Mouse (Mus musculus): ENCODE data around the gene Klf4.
A peak's percentile ranks its signal among the peaks of the same experiment; 100 is the strongest.

Klf4 gene

DNA sequence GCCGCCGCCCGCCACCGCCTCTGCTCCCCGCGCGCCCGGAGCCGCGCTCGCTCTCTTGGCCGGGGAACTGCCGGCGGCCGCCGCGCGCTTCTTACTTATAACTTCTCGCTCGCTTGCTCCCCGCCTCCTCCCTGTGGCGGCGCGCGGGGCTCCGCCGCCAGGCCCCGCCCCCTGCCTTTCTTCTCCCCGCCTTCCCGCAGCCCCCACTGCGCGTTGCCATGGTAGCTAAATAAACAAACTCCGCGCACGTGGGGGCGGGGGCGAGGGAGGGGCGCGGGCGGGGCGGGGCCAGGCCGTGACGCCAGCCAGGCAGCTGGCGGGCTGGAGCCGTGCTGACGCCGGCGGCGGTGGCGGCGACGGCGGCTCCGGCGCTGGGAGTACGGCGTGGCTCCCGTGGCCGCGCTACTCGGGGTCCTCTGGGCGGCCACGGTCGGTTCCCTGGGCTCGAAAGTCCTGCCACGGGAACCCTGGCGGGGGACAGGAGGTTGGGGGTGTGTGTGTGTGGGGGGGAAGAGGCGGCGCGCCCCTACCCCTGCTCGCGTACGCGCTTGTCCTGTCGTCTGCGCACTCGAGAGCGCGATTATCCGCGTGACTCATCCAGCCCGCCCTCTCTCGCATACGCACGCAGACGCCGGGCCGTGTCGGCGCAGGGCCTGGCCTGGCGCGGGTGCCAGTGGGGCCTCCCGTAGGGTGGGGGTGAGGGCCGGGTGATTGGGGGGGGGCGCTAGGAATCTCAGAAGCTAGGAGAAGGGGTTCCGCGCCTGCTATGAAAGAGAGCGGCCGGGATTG, at the start of gene Klf4:
TSS of gene Klf4 (minus strand) at position 60 of the 789 bp plus-strand sequence.
- peak; percentile 71 to 81 for DNase-seq (ENCODE audit: low spot score in 2 of 2)

DNA sequence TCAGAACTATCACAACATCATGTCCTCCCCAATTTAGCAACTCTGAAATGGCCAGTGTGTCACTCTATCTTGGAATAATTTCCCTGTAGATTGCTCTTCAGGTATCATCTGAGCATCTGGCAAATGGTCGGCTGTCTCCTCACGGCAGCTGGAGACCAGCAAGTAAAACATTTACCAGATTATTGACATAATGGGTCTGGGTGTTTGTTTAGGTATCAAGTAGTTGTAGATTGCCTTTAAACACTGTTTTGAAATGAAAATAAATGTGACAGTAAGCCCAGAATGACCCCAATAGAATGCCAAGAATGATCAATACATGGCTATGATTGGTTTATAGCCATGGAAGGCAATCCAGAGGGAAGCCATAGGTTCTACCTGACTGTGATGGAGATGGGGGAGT, 39.2 kb upstream of the Klf4 start:
- no peak for DNase-seq (ENCODE audit: low spot score in 2 of 2)

DNA sequence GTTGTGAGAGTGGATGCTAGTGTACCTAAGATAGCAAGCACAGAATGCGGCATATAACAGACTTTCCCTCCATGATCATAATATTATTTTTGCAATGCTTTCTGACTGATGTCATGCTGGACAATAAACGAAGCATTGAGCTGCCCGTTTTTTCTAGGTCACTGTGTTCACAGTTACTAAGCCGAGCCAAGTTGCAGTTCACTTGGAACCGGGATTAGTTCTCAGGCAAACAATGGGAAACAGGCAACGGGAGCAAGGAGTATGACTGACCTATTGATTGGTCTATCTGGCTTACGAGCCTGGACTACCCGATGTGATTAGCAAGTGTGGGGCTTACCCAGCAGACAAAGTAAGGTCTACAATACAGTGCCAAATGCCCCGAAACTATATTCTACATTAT, 35.7 kb upstream of the Klf4 start:
- DNase-seq (ENCODE audit: low spot score in 2 of 2), result no peak

DNA sequence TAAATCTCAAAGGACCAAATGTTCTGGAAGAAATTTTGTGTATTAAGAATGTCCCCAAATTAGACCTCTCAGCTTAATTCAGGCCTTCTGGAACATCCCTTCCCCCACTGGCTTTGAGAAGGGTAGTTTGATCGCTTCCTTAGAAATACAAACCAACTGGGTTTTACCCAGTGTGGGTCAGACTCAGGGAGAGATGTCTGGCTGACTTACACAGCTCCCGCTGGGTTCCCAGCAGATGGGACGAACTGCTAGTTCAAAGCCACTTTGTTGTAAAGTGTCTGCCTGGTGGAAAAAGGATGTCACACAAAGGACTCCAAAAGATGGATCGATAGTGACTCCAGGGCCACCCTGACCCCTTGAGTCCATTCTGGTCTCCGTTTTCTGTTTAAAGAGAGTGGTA, 35.3 kb upstream of the Klf4 start:
- no peak for DNase-seq (ENCODE audit: low spot score in 2 of 2)

DNA sequence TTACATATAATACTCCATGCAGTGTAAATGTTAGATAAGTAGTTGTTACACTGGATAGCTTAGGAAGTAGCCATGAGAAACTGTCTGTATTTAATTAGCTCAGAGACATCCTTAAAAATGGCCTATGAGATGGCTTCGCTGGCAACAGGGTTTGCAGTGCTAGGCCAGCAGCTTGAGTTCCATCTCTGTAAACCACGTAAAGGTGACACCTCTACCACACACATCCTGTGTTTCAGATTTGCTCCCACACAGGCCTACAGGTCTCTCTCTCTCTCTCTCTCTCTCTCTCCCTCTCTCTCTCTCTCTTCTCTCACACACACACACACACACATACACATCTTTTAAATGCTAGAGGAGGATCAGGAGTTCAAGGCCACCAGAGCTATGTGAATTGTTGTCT, 32.1 kb upstream of the Klf4 start:
- no peak for DNase-seq (ENCODE audit: low spot score in 2 of 2)

DNA sequence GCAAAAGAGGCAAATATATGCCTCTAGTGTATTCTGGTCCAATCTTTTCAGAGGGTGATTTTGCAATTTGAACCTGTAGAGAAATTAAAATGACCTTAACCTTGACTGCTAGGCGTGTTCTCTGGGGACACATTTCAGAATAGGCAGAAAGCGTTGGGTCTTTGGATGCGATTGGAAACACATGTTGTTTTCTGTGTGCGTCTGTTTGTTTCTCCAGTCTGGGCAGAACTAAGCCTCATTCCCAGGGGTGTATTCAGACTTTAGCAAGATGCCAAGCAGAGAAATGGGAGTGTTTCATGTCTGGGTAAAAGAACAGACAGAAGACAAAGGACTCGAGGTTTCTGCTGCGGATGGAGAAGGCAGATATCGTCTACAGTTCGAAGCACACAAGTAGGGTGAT, 30.8 kb upstream of the Klf4 start:
- DNase-seq (ENCODE audit: low spot score in 2 of 2), result no peak

DNA sequence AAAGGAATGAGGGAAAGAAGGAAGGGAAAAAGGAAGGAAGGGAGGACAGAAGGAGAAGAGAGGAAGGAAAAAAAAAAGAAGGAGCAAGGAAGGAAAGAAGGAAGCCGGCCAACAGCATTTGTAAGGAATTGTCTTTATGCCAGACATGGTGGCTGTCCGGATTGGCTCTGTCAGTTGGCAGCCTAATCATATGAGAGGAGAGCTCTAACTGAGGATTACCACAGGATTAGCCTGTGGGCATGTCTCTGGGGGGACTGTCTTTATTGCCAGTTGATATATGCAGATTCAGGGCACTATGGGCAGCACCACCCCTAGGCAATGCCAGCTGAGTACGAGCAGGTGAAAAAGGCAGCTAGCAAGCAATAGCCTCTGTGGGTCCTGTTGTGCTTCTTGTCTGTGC, 29.8 kb upstream of the Klf4 start:
- no peak for DNase-seq (ENCODE audit: low spot score in 2 of 2)

DNA sequence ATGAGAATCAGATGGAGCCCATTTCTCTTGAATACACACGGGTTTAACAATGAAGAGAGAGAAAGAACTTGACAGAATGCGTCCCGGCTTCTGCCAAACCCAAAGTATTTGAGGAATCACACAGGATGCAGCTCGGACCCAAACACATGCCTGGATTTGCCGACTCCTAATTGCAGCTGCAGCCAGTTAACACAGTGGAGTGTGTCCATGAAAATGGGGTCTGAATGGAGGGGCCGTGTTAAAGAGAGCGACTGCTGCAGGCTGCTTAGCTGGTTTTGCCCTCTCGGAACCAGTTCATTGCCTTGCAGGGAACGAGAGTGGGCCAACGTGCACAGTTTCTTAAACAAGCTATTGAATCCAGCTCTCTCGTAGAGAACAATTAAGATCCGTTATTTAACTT, 14.6 kb upstream of the Klf4 start:
- DNase-seq (ENCODE audit: low spot score in 2 of 2), result no peak

DNA sequence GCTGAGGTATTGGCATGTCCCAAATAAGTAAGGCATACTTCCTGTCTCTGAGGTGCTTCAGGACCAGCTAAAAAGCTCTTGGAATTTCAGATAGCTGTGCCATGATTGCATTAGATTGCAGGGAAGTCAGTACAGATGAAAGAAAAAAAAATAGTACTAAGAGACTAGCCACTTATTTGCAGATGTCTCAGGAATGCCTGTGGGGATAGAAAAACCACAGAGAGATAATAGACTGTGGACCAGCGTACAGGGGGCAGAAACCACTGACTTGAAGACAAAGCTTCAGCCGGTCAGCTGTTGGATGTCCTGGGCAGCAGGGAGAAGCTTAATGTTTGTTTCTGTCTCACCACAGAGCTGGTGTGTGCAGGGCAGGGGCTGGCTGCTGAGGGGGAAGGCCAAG, 10.5 kb upstream of the Klf4 start:
- no peak for DNase-seq (ENCODE audit: low spot score in 2 of 2)

DNA sequence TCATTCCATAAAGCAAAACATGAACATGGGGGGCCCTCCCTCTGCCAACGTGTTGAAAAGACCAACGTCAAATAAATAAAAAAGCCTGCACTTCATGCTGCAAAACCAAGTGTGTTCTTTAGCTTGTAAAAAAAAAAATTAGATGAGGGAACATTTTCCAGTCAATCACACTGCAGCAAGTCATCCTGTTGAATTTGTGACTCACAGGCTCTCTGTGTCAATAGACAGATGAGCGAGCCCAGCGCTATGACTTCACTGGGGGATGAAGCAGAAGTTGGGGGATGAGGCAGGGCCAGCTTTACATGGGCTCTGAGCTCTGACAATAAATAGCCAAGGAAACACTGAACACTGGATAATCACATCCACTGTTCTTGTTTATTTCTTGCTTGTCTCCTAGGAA, 9.4 kb upstream of the Klf4 start:
- no peak for DNase-seq (ENCODE audit: low spot score in 2 of 2)

DNA sequence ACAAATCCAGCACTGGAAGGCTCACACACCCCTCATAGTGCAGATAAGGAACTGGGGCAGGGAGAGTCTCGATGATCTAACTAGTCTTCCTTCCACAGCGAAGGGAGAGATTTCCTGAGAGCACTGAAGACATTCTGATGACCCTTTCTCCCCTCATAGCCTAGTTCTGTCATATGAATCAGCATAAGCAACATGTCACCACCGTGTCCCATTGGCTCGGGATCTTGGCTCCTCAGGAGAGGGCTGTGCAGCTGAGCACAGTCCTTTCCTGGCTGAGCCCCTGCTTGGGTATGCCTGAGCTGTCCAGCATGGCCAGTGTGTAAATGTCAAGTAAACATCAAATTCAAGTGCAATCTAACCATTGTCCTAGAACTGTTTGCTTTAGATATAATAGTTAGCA, 9.0 kb upstream of the Klf4 start:
- DNase-seq (ENCODE audit: low spot score in 2 of 2), result no peak

DNA sequence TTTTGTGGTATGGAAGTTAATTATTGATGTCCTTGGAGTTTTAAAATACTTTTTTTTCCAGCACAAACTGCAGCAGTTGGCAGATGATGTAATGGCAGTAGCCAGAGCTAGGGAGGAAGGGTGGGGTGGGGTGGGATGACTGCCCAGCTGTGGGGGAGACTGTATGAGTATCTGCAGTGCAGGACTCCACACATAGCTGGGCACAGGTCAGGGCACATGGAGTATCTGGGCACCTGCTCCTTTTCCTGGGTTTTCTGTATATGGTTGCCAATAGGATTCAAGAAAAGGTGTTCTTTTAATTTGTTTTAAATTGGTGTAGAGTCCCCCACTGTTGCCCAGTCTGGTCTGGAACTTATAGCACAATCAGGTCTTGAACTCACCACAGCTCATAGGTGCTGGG, 2.7 kb upstream of the Klf4 start:
- no peak for DNase-seq (ENCODE audit: low spot score in 2 of 2)

DNA sequence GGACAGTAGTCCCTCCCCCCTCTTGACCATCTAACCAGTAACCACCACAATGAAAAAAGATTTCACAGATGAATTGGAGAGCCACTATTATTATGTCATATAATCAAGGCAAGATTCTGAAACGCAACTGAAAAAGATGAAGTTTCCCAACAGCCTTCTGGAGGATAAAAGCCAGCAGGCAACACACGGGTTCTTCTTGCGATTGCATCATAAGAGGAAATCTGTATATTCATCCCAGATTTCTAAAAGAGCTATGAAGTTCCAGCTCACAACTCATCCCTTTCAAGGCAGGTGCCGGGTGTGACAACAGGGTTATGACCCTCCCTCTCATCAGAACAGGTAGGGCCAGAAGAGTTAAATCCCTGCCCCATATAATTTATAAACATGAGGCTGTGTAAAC, 2.2 kb upstream of the Klf4 start:
- DNase-seq (ENCODE audit: low spot score in 2 of 2), result no peak

DNA sequence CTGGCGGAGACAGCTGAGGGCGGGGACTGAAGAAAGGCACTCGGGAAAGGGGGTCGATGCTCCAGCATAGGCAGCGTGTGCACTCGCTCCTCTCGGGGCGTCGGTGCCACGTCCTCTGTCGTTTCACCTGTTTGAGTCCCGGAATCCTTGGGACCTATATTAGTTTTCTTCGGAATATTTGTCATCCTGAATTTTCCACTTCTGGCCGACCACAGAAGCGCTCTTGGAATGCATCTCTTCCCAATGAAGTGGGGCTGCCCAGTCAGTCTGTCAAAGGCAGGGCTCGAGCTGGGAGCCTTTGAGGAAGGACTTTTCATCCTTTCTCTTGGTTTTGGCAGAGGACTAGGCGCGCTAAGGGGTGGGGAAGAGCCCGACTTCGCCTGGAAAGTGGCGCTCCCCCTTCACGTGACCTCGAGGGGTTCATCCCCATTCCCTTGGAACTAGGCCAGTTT, 1.6 kb upstream of the Klf4 start:
- no peak for DNase-seq (ENCODE audit: low spot score in 2 of 2)

DNA sequence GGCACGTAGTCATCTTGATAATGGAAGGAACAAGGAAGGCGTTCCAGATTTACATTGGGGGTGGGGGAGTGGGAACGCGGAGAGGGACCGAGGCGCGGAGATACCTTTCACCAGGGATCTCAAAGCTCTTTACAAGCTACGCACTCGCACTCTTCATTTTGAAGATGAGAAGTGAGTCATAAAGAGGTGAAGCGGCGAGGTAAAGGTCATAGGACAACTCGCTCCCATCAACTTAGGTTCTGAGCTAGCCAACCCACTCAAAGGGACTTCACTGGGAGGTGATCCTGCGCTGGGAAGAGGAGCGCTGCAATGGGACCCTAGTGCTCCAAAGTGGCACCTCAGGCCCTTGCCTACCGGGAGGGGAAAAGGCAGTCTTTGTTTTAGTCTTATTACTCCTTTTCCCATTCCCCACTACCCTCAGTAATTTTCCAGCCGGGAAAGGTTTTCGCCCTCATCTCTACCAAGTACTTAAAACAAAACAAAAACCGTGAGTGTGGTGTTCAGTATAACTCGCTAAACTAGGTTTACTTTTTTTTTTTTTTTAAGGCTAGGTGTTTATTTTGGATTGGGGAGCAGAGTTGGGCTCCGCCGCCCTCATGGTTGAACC, 1.0 kb upstream of the Klf4 start:
- DNase-seq (ENCODE audit: low spot score in 2 of 2), result no peak

DNA sequence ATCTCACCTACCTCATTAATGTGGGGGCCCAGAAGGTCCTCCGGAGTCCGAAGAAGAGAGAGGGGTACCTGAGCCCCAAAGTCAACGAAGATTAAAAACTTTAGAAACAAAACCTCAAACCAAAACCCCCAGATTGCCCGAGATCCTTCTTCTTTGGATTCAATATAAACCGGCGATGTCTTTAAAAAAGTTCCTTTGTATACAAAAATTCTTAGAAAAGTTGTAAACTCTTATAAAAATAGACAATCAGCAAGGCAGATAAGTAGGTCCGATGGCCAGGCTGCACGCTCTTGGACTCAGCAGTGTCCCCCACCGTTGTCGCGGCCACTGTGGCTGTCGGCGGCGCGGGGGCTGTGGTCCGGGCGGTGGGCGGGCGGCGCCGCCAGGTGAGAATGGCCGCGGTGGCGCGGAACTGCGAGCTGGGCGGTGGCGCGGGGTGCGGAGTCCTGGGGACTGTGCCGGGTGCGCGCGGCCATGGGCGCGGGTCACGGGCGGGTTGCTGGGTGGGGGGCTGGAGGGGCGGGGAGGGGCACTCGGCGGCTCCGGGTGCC, 335 bp downstream of the Klf4 start:
- no peak for DNase-seq (ENCODE audit: low spot score in 2 of 2)

DNA sequence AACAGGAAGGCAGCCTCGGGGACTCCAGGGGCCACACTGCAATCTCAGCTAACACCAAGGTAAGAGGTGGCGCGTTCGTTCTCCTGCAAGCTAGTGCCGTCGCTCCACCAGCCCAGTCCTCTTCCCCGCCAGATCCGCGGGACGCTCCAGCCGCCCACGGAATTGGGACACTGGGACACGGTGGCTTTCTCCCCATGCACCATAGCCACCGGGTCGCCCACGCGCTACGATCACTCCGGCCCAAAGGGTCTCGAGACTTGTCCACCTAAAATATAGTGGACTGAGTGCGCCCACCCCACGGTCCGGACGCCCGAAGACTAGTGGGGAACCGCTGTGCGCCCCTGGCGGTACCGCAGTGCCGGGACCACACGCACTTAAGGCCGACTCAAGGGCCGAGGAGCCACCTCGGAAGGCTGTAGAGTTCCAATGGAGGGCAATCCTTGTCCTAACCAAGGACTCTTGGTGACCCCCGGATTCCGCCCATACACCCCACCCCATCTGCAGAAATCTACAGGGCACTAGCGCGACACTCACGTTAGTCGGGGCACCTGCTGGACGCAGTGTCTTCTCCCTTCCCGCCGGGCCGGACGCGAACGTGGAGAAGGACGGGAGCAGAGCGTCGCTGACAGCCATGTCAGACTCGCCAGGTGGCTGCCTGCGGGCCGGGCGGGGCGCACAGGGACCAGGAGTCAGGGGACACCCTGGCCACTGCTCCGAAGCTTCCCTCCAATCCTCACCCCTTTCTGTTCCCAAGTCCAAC, 990 bp downstream of the Klf4 start:
- peak; percentile 11 to 13 for DNase-seq (ENCODE audit: low spot score in 2 of 2)

DNA sequence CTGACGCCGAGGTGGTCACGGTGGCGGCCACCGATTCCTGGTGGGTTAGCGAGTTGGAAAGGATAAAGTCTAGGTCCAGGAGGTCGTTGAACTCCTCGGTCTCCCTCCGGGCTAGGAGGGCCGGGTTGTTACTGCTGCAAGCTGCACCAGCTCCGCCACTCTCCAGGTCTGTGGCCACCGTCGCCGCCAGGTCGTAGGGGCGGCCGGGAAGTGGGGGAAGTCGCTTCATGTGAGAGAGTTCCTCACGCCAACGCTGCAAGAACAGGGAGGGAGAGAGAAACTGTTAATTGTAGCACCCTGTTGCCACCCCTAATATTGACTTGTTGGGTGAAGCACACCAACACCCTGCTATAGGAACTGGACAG, 1.6 kb downstream of the Klf4 start:
- DNase-seq (ENCODE audit: low spot score in 2 of 2), result no peak

DNA sequence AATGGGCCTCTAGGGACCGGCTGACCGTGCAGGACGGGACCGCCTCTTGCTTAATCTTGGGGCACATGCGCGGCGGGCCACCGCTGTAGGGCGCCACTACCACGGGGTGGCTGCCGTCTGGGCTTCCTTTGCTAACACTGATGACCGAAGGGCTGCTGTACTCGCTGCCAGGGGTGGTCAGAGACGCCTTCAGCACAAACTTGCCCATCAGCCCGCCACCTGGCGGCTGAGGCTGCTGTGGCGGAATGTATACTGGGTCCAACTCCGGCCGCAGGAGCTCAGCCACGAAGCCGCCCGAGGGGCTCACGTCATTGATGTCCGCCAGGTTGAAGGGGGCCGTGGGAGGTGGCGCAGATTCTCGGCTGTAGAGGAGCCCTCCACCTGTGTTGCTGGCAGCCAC, 2.0 kb downstream of the Klf4 start:
- DNase-seq (ENCODE audit: low spot score in 2 of 2), result peak; percentile 29 to 58

DNA sequence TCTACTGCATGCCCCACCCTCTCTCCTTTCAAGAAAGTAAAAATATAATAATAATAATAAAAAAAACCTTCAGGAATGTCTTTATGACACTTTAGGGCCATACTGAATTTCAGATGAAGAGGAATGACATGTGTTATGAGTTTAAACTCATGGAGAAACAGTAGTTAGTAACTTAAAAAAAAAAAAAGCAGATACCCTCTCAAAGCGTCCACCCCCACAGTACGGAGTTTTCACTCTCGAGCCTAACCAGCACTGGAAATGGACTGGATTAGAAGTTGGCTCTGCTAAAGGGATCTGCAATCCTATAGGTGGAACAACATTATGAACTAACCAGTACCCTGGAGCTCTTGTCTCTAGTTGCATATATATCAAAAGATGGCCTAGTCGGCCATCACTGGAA, 3.9 kb downstream of the Klf4 start:
- no peak for DNase-seq (ENCODE audit: low spot score in 2 of 2)

DNA sequence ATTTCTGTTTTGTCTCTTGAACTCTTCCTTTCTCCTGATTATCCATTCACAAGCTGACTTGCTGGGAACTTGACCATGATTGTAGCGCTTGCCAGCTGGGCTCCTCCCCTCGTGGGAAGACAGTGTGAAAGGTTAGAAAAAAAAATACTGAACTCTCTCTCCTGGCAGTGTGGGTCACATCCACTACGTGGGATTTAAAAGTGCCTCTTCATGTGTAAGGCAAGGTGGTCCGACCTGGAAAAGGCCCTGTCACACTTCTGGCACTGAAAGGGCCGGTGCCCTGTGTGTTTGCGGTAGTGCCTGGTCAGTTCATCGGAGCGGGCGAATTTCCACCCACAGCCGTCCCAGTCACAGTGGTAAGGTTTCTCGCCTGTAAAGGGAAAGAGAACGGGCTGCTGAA, 4.3 kb downstream of the Klf4 start:
- no peak for DNase-seq (ENCODE audit: low spot score in 2 of 2)

DNA sequence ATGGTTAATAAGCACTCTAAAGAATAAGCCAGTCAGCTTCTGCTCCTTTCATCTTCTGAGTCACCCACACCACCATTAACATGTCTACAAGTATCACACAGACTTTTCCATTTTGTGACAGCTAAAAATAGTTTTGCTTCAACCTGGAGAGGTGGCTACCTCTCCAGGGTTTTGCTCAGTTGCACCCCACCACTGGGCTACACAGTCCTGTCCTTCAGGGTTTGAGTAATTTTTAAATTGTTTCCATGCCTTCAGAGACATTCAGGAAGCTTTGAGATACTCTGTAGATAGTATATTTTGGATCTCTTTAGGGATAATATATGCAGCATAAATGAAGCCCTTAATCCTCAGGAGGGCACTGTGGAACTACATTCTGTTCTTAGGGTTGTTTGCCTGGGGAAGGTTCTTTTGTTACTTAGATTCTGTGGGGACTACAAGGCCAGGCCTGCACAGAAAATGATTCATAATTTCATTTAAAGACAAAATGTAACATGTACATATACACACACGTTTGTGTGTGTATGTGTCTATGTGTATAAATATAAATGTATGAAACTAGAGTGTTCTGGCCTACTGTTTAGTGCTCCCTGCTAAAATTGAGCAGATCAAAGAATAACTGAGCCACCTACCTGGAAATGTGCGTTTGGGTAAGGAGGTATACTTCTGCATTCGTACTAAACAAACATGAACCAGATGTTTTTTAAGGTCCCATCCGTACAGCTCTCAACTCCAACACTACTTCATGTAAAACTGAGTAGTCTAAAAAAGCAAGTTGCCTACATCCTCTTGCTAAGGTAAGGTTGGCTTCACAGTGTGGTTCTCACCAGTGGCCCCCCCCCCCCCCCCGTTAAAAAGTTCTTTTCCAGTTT, 5.8 kb downstream of the Klf4 start:
- no peak for DNase-seq (ENCODE audit: low spot score in 2 of 2)
